Mouse (Mus musculus): ENCODE data around the gene Dmbt1. TPM values are rescaled to one million over a fixed set of nuclear protein-coding genes. Genes with fewer than 3 reads are reported as not detected.
"Not testable (repeated sequence)": the region's sequence is repeated elsewhere in the genome, so short reads cannot be mapped to it uniquely, and the experiment has no call there.

Gene Dmbt1
- polyA plus RNA-seq, 1 experiment from 2014 or later, result not detected

DNA sequence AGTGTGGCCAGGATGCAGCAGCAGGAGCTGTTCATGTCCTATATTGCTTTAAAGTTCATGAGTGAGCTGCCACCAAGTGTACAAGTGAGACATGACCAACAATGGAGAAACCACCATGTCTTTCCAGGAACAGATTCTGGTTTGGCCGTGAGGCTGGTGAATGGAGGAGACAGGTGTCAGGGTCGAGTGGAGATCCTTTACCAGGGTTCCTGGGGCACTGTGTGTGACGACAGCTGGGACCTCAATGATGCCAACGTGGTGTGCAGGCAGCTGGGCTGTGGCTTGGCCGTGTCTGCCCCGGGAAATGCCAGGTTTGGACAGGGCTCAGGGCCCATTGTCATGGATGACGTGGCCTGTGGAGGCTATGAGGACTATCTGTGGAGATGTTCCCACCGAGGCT is 8.9 kb downstream of the Dmbt1 start:
- not testable (repeated sequence) for H3K27ac ChIP-seq; H3K36me3 ChIP-seq (replicated peaks; ENCODE audit: control insufficient read depth, insufficient read depth); H3K9me3 ChIP-seq (ENCODE audit: control insufficient read depth, low read length); H3K27me3 ChIP-seq (ENCODE audit: control insufficient read depth, insufficient read depth, low read length); H3K4me1 ChIP-seq (replicated peaks; ENCODE audit: control insufficient read depth, insufficient read depth, low read length); H3K4me3 ChIP-seq (replicated peaks; ENCODE audit: low read length); H3K4me2 ChIP-seq (replicated peaks); H3K9ac ChIP-seq; DNase-seq (ENCODE audit: low spot score); ATAC-seq (ENCODE audit: low FRiP score)
- WGBS, result 82% methylated on average over 8 of the region's 8 CpGs

DNA sequence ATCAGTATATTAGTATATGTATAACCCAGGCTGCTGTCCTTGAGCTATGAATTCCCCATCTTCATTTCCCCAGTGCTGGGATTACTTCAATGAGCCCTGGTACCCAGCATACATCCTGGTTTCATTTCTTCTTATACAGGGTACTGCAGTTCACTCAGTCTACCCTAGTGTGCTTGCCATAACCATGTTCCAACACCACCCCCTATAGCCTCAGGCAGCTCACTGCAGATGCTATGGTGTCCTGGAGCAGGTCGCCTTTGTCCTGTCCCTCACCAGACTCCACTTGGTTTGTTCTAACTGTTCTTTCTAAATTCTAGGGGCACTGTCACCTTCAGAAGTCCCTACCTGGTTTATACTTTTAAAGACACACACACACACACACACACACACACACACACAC is 10.8 kb downstream of the Dmbt1 start:
- no peak overlapping the region for H3K4me2 ChIP-seq (replicated peaks)
- no peaks in the 10 kb centered on the region for H3K4me1 ChIP-seq (replicated peaks; ENCODE audit: control insufficient read depth, insufficient read depth, low read length)
- DNase-seq (ENCODE audit: low spot score), result no peak
- no peaks in the 10 kb centered on the region for H3K27me3 ChIP-seq (ENCODE audit: control insufficient read depth, insufficient read depth, low read length)
- 50% methylated on average over 1 of the region's 1 CpGs for WGBS
- H3K9ac ChIP-seq, result no peak overlapping the region
- H3K27ac ChIP-seq, result no peak overlapping the region
- H3K36me3 ChIP-seq (replicated peaks; ENCODE audit: control insufficient read depth, insufficient read depth), result no peaks in the 10 kb centered on the region
- H3K9me3 ChIP-seq (ENCODE audit: control insufficient read depth, low read length), result no peaks in the 10 kb centered on the region
- no peak overlapping the region for H3K4me3 ChIP-seq (replicated peaks; ENCODE audit: low read length)
- no peak for ATAC-seq (ENCODE audit: low FRiP score)

DNA sequence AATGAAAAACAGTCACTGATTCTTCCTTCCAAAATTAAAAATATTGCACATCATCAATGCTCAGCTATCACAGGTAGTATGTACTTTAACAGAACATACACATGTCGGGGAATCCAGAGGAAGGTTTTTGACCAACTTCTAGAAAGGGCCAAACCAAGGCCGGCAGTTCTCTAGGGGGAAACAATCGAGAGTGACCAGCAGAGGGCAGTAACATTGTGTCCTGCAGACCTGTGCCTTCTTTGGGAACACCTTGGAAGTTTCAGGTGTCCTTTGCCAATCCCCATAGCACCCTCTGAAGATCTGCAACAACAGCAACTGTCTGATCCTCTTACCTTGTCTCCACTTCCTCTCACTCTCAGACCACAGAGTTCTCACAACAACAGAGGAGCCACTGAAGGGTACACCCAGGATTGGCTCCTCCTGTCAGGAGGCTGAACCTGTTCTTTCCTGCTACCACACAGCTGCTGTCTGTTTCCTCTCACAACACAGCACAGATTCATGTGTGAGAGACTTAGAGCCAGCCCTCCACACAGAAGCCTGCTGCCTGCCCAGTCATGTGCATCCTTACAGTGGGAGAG is 13.5 kb downstream of the Dmbt1 start:
- 36% methylated on average over 3 of the region's 3 CpGs for WGBS
- not testable (repeated sequence) for DNase-seq (ENCODE audit: low spot score)

GRCm38 (mm10) chr7:131049829-131050228 is 18.0 kb downstream of the Dmbt1 start:
- H3K27me3 ChIP-seq (ENCODE audit: control insufficient read depth, insufficient read depth, low read length); H3K4me1 ChIP-seq (replicated peaks; ENCODE audit: control insufficient read depth, insufficient read depth, low read length); ATAC-seq (ENCODE audit: low FRiP score); H3K4me2 ChIP-seq (replicated peaks); H3K27ac ChIP-seq; H3K9me3 ChIP-seq (ENCODE audit: control insufficient read depth, low read length); H3K4me3 ChIP-seq (replicated peaks; ENCODE audit: low read length); H3K36me3 ChIP-seq (replicated peaks; ENCODE audit: control insufficient read depth, insufficient read depth); H3K9ac ChIP-seq; DNase-seq (ENCODE audit: low spot score): not testable (repeated sequence)
- 89% methylated on average over 8 of the region's 8 CpGs for WGBS

More for the DNA sequence above, 13.5 kb downstream of the Dmbt1 start:
- H3K9me3 ChIP-seq (ENCODE audit: control insufficient read depth, low read length); H3K27me3 ChIP-seq (ENCODE audit: control insufficient read depth, insufficient read depth, low read length); H3K4me2 ChIP-seq (replicated peaks); H3K4me3 ChIP-seq (replicated peaks; ENCODE audit: low read length); H3K36me3 ChIP-seq (replicated peaks; ENCODE audit: control insufficient read depth, insufficient read depth); H3K9ac ChIP-seq; H3K4me1 ChIP-seq (replicated peaks; ENCODE audit: control insufficient read depth, insufficient read depth, low read length); H3K27ac ChIP-seq; ATAC-seq (ENCODE audit: low FRiP score): not testable (repeated sequence)

DNA sequence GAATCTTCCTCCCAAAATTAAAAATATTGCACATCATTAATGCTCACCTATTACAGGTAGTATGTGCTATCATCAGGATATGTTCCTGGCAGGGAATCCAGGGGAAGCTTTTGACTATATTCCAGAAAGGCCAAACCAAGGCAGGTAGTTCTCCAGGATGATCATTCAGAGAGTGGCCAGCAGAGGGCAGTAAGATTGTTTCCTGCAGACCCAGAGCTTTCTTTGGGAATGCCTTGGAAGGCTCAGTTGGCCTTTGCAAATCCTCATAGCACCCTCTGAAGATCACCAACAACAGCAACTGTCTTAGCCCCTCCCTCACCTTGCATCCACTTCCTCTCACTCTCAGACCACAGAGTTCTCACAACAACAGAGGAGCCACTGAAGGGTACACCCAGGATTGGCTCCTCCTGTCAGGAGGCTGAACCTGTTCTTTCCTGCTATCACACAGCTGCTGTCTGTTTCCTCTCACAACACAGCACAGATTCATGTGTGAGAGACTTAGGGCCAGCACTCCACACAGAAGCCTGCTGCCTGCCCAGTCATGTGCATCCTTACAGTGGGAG is 23.0 kb downstream of the Dmbt1 start:
- DNase-seq (ENCODE audit: low spot score), result no peak

DNA sequence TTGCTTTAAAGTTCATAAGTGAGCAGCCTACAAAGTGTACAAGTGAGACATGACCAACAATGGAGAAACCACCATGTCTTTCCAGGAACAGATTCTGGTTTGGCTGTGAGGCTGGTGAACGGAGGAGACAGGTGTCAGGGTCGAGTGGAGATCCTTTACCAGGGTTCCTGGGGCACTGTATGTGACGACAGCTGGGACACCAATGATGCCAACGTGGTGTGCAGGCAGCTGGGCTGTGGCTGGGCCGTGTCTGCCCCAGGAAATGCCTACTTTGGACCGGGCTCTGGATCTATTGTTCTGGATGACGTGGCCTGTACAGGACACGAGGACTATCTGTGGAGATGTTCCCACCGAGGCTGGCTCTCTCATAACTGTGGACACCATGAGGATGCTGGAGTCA is 26.1 kb downstream of the Dmbt1 start:
- not testable (repeated sequence) for H3K9ac ChIP-seq; H3K4me2 ChIP-seq (replicated peaks); H3K4me1 ChIP-seq (replicated peaks; ENCODE audit: control insufficient read depth, insufficient read depth, low read length); H3K9me3 ChIP-seq (ENCODE audit: control insufficient read depth, low read length); H3K27me3 ChIP-seq (ENCODE audit: control insufficient read depth, insufficient read depth, low read length); H3K27ac ChIP-seq; H3K4me3 ChIP-seq (replicated peaks; ENCODE audit: low read length); ATAC-seq (ENCODE audit: low FRiP score); H3K36me3 ChIP-seq (replicated peaks; ENCODE audit: control insufficient read depth, insufficient read depth)
- WGBS, result 82% methylated on average over 9 of the region's 9 CpGs
- peak; percentile 15 for DNase-seq (ENCODE audit: low spot score)

More for the DNA sequence above, 23.0 kb downstream of the Dmbt1 start:
- no peaks in the 10 kb centered on the region for H3K9me3 ChIP-seq (ENCODE audit: control insufficient read depth, low read length)
- no peaks in the 10 kb centered on the region for H3K36me3 ChIP-seq (replicated peaks; ENCODE audit: control insufficient read depth, insufficient read depth)
- H3K4me1 ChIP-seq (replicated peaks; ENCODE audit: control insufficient read depth, insufficient read depth, low read length), result no peaks in the 10 kb centered on the region
- H3K27me3 ChIP-seq (ENCODE audit: control insufficient read depth, insufficient read depth, low read length), result no peaks in the 10 kb centered on the region
- no peak overlapping the region for H3K27ac ChIP-seq
- no peak overlapping the region for H3K4me3 ChIP-seq (replicated peaks; ENCODE audit: low read length)
- no peak for ATAC-seq (ENCODE audit: low FRiP score)
- no peak overlapping the region for H3K9ac ChIP-seq
- no peak overlapping the region for H3K4me2 ChIP-seq (replicated peaks)

- not testable (repeated sequence) for H3K27me3 ChIP-seq (ENCODE audit: control insufficient read depth, insufficient read depth, low read length); H3K4me2 ChIP-seq (replicated peaks); H3K36me3 ChIP-seq (replicated peaks; ENCODE audit: control insufficient read depth, insufficient read depth); H3K9me3 ChIP-seq (ENCODE audit: control insufficient read depth, low read length); ATAC-seq (ENCODE audit: low FRiP score); H3K9ac ChIP-seq; DNase-seq (ENCODE audit: low spot score); H3K4me1 ChIP-seq (replicated peaks; ENCODE audit: control insufficient read depth, insufficient read depth, low read length); H3K4me3 ChIP-seq (replicated peaks; ENCODE audit: low read length); H3K27ac ChIP-seq
- WGBS, result 77% methylated on average over 2 of the region's 2 CpGs
These were observed 28.0 kb downstream of the Dmbt1 start for GRCm38 (mm10) chr7:131059808-131060207.

DNA sequence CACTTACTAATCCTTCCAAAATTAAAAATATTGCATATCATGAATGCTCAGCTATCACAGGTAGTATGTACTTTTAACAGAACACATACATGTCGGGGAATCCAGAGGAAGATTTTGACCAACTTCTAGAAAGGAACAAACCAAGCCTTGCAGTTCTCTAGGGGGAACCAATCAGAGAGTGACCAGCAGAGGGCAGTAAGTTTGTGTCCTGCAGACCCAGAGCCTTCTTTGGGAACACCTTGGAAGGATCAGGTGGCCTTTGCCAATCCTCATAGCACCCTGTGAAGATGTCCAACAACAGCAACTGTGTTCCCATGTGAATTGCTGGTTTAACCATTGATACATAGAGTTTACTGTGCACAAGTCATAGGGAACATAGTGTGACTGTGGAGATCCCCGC is 30.7 kb downstream of the Dmbt1 start:
- 94% methylated on average over 2 of the region's 2 CpGs for WGBS
- Histone ChIP-seq H3K4me1 (replicated peaks; ENCODE audit: control insufficient read depth, insufficient read depth, low read length) (no peaks in the 10 kb centered on the region), H3K4me3 (replicated peaks; ENCODE audit: low read length) (no peak overlapping the region), H3K27ac (no peak overlapping the region), H3K9me3 (ENCODE audit: control insufficient read depth, low read length) (no peaks in the 10 kb centered on the region), H3K36me3 (replicated peaks; ENCODE audit: control insufficient read depth, insufficient read depth) (no peaks in the 10 kb centered on the region), H3K9ac (no peak overlapping the region), H3K27me3 (ENCODE audit: control insufficient read depth, insufficient read depth, low read length) (no peaks in the 10 kb centered on the region), H3K4me2 (replicated peaks) (no peak overlapping the region)
- ATAC-seq (ENCODE audit: low FRiP score) (no peak), DNase-seq (ENCODE audit: low spot score) (no peak)

DNA sequence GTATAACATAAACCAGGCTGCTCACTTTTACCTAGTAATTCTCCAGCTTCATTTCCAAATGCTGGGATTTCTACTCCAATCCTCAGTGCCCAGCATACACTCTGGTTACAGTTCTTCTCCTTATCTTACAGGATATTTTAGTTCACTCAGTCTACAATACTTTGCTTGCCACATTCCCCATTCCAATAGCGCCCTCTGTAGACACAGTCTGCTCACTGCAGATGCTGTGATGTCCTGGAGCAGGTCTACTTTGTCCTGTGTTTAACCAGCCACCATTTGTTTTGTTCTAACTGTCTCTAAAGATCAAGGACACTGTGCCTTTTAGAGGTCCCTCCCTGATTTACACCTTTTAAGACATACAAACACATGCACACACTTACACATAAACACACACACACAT is 36.3 kb downstream of the Dmbt1 start:
- not testable (repeated sequence) for H3K27me3 ChIP-seq (ENCODE audit: control insufficient read depth, insufficient read depth, low read length); ATAC-seq (ENCODE audit: low FRiP score); H3K4me2 ChIP-seq (replicated peaks); H3K27ac ChIP-seq; H3K4me1 ChIP-seq (replicated peaks; ENCODE audit: control insufficient read depth, insufficient read depth, low read length); H3K9ac ChIP-seq; H3K4me3 ChIP-seq (replicated peaks; ENCODE audit: low read length); H3K9me3 ChIP-seq (ENCODE audit: control insufficient read depth, low read length); H3K36me3 ChIP-seq (replicated peaks; ENCODE audit: control insufficient read depth, insufficient read depth)
- WGBS, result 8% methylated on average over 1 of the region's 1 CpGs
- peak; percentile 23 for DNase-seq (ENCODE audit: low spot score)

DNA sequence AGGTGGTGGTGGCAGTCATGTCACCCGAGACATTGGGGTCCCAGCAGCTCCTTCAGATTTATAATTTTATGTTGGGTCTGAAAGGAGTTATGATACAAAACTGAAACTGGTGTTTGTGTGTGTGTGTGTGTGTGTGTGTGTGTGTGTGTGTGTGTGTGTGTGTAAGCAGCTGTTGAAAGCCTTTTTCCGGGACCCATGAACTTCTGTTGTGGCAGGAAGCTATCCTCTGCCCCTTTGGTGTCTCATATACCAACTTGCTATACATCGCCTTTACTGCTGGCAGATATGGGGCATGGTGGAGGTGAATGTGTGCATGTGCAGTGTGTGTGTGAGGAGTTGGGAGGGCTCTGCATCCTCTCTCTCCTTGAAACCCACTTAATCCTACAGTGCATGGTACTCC is 41.6 kb downstream of the Dmbt1 start:
- H3K36me3 ChIP-seq (replicated peaks; ENCODE audit: control insufficient read depth, insufficient read depth); ATAC-seq (ENCODE audit: low FRiP score); H3K4me1 ChIP-seq (replicated peaks; ENCODE audit: control insufficient read depth, insufficient read depth, low read length); H3K9ac ChIP-seq; H3K4me3 ChIP-seq (replicated peaks; ENCODE audit: low read length); H3K4me2 ChIP-seq (replicated peaks); H3K9me3 ChIP-seq (ENCODE audit: control insufficient read depth, low read length); H3K27me3 ChIP-seq (ENCODE audit: control insufficient read depth, insufficient read depth, low read length); H3K27ac ChIP-seq; DNase-seq (ENCODE audit: low spot score): not testable (repeated sequence)
- 94% methylated on average over 3 of the region's 3 CpGs for WGBS

All from hindbrain, embryonic 14.5 days (tissue).